Mouse (Mus musculus) urinary bladder, adult 18-20 months (tissue): Measurements from ENCODE around the gene Mrm2.
A peak's percentile ranks its signal among the peaks of the same experiment; 100 is the strongest.

Experiments used
- DNase-seq, 2 experiments: peaks; one replicate each; pipeline ENCODE4 v3.0.0; 2022; ENCODE audit warnings: low spot score in 2 of 2, mixed read lengths in 2 of 2

Mrm2 gene

GRCm38 (mm10) chr5:140345244-140345643 lies 13.5 kb upstream of the Mrm2 start:
- DNase-seq: no peak

- DNase-seq: no peak
These were observed 11.2 kb upstream of the Mrm2 start for GRCm38 (mm10) chr5:140342880-140343279.

DNA sequence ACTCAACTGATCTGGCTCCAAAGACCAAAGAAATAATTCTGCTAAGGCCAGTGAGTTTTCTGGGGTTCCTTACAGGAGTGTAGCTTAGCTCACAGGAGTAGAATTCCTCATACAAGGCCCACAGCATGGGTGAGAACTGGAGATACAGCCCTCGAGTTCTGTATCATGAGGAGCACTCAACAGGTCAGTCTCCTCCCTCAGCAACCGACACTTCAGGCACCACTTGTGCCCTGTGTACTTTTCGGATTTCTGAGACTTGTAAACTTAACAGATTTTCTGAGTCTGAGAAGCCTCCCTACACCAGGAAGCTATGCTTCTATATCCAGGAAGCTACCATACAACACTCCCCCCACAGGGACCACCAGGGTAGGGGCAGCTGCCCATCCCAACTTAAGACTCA lies 8.1 kb upstream of the Mrm2 start:
- DNase-seq: no peak

- DNase-seq: no peak
These were observed 7.1 kb upstream of the Mrm2 start for GRCm38 (mm10) chr5:140338779-140339178.

DNA sequence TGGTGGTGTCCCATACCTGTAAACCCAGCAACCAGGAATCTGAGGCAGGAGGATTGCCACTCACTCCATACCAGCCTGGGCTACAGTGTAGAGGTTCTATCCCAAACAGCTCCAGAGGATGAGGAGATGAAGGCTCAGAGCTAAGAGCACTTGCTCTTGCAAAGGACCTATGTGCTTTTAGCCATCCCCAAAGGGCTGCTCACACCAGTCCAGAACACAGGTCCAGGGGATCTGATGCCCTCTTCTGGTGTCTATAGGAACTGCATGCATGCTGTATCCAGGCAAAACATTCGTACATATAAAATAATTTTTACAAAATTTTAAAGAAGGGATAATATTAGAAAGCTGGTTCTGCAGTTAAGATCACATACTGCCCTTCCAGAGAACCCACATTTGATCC lies 5.0 kb upstream of the Mrm2 start:
- DNase-seq: no peak

GRCm38 (mm10) chr5:140333631-140334030 lies 1.9 kb upstream of the Mrm2 start:
- DNase-seq: no peak

GRCm38 (mm10) chr5:140332519-140332918 lies 821 bp upstream of the Mrm2 start:
- no peak for DNase-seq

- no peak for DNase-seq
These were observed 7.6 kb downstream of the Mrm2 start for GRCm38 (mm10) chr5:140324058-140324457.

DNA sequence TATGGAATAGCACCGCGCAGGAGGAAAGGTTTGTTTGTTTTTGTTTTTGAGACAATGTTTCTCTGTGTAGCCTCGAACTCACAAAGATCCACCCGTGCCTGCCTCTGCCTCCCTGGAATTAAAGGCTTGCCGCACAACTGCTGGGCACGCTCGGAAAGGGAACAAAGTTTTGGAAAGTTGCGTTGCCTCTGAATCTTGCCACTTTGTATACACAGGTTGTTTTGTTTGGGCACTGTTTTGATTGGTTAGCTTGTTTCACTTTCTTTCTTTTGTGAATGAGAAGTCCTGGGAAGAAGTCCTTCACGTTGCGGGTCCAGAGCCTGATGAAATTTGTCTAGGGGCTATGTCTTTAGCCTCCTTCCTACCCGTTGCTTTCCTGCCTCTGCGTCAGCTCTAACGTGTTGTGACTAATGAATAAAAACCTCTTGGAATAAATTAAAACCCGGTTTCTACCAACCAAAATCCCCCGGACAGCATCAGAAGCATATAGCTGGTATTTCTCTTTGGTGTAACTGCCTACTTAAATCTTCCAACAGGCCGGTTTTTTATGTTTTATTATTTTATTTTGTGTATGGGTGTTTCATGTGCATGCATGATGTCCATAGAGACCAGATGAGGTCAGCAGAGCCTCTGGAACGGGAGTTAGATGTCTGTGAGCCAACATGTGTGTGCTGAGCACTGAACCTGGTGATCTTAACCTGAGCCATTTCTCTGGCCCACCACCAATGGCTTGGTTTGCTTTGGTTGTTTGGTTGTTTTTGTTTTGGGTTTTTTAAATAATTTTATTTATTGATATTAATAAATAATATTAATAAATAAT lies 9.7 kb downstream of the Mrm2 start:
- DNase-seq: no peak

DNA sequence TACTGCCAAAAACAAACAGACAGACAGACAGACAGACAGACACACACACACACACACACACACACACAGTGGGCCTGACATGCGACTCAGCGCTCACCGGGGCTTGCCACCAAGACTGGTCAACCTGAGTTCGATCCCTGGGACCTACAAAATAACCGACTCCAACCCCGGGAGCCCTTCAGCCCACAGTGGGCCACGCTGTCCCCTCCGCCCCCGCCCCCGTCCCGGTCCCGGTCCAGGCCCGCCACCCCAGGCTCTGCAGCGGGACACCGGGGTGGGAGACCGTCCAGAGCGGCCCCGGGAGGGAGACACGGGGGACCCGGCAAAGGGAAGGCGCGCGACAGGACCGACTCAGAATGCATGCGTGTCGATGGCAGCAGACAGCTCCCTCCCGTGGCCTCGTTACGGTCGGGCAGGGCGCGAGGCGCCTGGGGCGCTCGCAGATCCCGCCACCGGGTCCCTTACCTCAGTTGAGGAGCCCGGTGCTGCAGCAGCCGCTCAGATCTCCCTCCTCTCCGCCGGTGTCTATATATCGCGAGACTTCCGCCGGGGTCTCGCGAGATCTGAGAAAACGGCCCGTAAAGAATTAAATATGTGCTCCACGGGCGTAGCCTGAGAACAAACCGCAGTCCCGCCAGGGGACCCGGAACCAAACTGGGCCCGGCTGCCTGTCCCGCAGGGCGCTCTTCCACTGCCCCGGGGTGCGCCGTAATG lies 10.5 kb downstream of the Mrm2 start, which contains the start of the genes Mad1l1 and Nudt1:
TSS of gene Mad1l1 (minus strand) at position 511 of the 714 bp plus-strand sequence.
TSS of gene Nudt1 (plus strand) at position 615 of the 714 bp plus-strand sequence.
- DNase-seq: peak; percentile 83 to 93

DNA sequence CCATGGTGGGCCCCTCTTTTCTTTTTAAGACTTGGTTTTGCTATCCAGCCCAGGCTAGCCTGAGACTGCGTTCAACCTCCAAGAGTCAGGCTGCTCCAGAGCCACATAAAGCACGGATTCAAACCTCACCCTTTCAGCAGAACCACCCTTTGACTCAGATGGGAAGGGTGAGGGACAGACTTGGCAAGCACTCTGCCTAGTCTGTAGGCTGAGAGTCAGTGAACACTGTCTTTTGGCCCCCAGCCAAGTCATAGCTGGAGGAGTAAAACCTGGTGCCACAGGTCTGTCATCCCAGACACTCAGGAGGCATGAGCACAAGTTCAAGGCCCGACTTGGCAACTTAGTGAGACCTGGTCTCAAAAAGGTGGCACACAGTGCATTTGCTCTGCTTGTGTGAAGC lies 15.0 kb downstream of the Mrm2 start:
- no peak for DNase-seq

DNA sequence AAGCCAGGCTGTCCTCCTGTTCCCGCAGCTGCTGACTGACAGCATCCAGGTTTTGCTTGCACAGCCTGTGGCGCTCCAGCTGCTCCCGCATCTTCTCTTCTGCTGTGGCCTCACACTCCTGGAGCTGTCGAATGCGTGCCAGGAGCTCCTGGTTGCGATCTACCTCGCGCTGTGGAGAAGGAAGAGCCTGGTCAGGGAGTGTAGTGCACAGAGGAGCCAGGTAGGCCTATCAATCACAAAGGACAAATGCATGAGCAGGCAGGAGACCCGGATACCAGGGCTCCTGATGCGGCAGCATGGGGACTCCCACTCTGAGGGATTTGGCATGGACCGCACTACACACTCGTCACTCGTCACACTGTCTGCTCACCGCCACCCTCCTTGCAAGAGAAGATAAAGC lies 24.1 kb downstream of the Mrm2 start:
- DNase-seq: no peak

DNA sequence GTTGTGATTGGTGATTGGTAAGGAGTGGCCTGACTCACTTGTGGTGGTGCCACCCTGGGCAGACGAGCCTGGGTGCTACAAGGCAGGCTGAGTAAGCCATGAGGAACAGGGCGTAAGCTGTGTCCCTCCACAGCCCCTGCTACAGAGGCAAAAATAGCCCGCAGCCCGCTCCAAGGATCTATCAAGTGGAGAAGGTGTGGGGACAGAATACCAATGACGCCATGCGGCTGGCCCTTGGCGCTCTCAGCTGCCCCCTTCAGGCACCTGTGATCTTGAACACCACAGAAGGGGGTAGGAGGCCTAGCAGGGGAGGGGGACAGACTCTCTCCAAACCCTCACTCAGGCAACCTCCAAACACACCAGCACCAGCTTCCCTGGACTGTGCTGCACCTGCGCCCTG lies 25.7 kb downstream of the Mrm2 start:
- no peak for DNase-seq

- no peak for DNase-seq
These were observed 33.4 kb downstream of the Mrm2 start for GRCm38 (mm10) chr5:140298291-140298690.

- peak; percentile 22 to 46 for DNase-seq
These were observed 39.5 kb downstream of the Mrm2 start for GRCm38 (mm10) chr5:140292152-140292551.

- no peak for DNase-seq
These were observed 42.5 kb downstream of the Mrm2 start for GRCm38 (mm10) chr5:140289161-140289560.

DNA sequence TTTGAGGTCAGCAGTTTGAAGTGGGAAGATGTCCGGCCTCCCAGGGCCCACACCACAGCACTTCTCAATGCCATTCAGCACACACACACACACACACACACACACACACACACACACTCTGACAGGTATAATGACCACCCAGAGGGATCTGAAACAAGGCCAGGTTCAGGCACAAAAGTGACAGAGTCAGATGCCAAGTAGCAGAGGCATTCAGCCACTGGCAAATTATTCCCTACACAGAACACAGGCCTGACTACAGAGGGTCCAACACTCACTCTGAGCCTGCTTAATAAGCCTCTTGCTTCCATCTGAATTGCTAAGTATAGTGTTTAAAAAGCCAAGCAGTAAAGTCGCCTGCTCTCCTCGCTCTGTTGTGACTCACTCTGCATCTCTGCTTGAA lies 43.4 kb downstream of the Mrm2 start:
- DNase-seq: no peak

GRCm38 (mm10) chr5:140284761-140285160 lies 46.9 kb downstream of the Mrm2 start:
- no peak for DNase-seq

GRCm38 (mm10) chr5:140284011-140284410 lies 47.7 kb downstream of the Mrm2 start:
- DNase-seq: no peak

GRCm38 (mm10) chr5:140282900-140283299 lies 48.8 kb downstream of the Mrm2 start:
- no peak for DNase-seq

- DNase-seq: peak in 1 of 2 experiments; percentile 6
These were observed 49.3 kb downstream of the Mrm2 start for GRCm38 (mm10) chr5:140282376-140282775.

- DNase-seq: no peak
These were observed 51.5 kb downstream of the Mrm2 start for GRCm38 (mm10) chr5:140280205-140280604.
